8 mouse cellular contexts compared by ENCODE assay signal in the genomic region with DNA sequence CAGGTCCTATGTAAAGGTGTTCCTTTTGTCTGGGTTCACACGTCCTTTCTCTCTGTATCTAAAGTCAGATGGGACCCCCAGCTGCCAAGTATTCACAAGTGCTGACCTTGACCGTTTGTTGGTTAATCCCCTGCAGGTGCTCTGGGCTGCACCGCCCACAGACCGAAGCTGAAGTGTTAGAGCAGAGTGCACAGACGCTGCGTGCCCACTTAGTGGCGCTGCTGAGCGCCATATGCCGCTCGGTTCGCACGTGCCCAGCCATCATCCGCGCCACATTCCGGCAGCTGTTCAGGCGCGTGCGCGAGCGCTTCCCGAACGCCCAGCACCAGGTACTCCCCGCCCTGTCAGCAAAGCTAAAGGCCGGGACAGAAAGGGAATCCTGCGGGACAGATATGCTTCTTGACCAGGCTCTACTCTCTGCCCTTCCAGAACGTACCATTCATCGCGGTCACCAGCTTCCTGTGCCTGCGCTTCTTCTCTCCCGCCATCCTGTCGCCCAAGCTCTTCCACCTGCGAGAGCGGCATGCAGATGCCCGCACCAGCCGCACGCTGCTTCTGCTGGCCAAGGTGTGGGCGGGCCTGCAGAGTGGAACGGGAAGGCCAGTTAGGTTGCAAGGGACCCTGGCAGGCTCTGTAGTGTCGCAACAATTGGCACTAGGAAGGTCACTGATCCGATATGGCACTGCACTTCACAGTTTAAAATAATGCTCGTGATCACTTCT. TPM values are rescaled to one million over a fixed set of nuclear protein-coding genes. Genes with fewer than 3 reads are reported as not detected.
DNase-seq lines count a peak whose midpoint lies in the region; ATAC-seq and TF ChIP-seq lines count a peak whose summit lies in the region.

No protein-coding gene starts in this region.

- peak; percentile 74 to 75 for DNase-seq in B cell, adult 2 months
- peak; percentile 74 to 77 for DNase-seq in heart, postnatal 14 days
- DNase-seq in kidney, postnatal 4 days, result peak; percentile 80 to 87
- DNase-seq in lung, adult 18-20 months, result peak; percentile 72 to 76
- peak; percentile 81 for DNase-seq in testis, postnatal 10 days (ENCODE audit: low spot score)

- ATAC-seq in neutrophil, adult 5-6 weeks (ENCODE audit: extremely low read depth, insufficient number of reproducible peaks, low FRiP score, poor library complexity, severe bottlenecking), result peak; percentile 79

- H3K4me1 ChIP-seq in bone marrow macrophage, adult 2 months (ENCODE audit: control insufficient read depth, insufficient read depth, low read length), result peaks cover 8% of the 10 kb centered on the region; the same call in 1 of the 2 replicates
- H3K4me1 ChIP-seq in embryonic fibroblast, embryonic 13.5 days (ENCODE audit: control insufficient read depth, insufficient read depth, low read length), result no peaks in the 10 kb centered on the region

- H3K4me3 ChIP-seq in bone marrow macrophage, adult 2 months (ENCODE audit: insufficient read depth, low read length), result no peak overlapping the region
- no peak overlapping the region for H3K4me3 ChIP-seq in embryonic fibroblast, embryonic 13.5 days (ENCODE audit: insufficient read depth, low read length)

- TF ChIP-seq POLR2A in bone marrow macrophage, adult 2 months (IDR thresholded peaks at IDR 0.05; ENCODE audit: borderline replicate concordance, low read depth, low read length), result no peak
- no peak for TF ChIP-seq POLR2A in embryonic fibroblast, embryonic 13.5 days (IDR thresholded peaks at IDR 0.05; ENCODE audit: low read depth, low read length)

- peak; percentile 39 for TF ChIP-seq CTCF in bone marrow macrophage, adult 2 months (IDR thresholded peaks at IDR 0.05; ENCODE audit: low read depth, low read length)
- peak; percentile 97 for TF ChIP-seq CTCF in embryonic fibroblast, embryonic 13.5 days (IDR thresholded peaks at IDR 0.05; ENCODE audit: borderline replicate concordance, insufficient read depth, low read length)

- no peak overlapping the region for H3K27ac ChIP-seq in bone marrow macrophage, adult 2 months (ENCODE audit: insufficient read depth, low read depth, low read length)
- no peak overlapping the region for H3K27ac ChIP-seq in embryonic fibroblast, embryonic 13.5 days (ENCODE audit: insufficient read depth, low read length)

- intact Hi-C loops in heart, postnatal 14 days (cut with DNase I), result loop anchor here (2.0 kb wide), 1 partner anchor 85 kb away; no protein-coding TSS in a partner anchor

RNA-seq across cellular contexts. Expression of a gene that starts 14.2 kb away (rescaled TPM):
- polyA plus RNA-seq in bone marrow macrophage, adult 2 months (2012; ENCODE audit: insufficient read depth, insufficient read length, missing spikeins), result 82.8 and 86.7 TPM in 2 replicates
- polyA plus RNA-seq in embryonic fibroblast, embryonic 13.5 days (2011; ENCODE audit: insufficient read length, low read depth, missing spikeins), result 67.7 TPM in 2 replicates
- 10 to 100 TPM; 61.5 to 63.4 TPM for total RNA-seq in heart, postnatal 14 days (2021)
- 47.6 and 55.0 TPM in 2 replicates for total RNA-seq in neutrophil, adult 5-6 weeks (2017)

RNA-seq across cellular contexts. Expression of a gene that starts 18.5 kb away (rescaled TPM):
- polyA plus RNA-seq in bone marrow macrophage, adult 2 months (2012; ENCODE audit: insufficient read depth, insufficient read length, missing spikeins), result 273 and 311 TPM in 2 replicates
- 20.6 and 39.8 TPM in 2 replicates for polyA plus RNA-seq in embryonic fibroblast, embryonic 13.5 days (2011; ENCODE audit: insufficient read length, low read depth, missing spikeins)
- total RNA-seq in heart, postnatal 14 days (2021), result 1 to 10 TPM; 6.6 to 8.3 TPM
- 7.3 and 8.5 TPM in 2 replicates for total RNA-seq in neutrophil, adult 5-6 weeks (2017)

RNA-seq across cellular contexts. Expression of a gene that starts 33.6 kb away (rescaled TPM):
- polyA plus RNA-seq in bone marrow macrophage, adult 2 months (2012; ENCODE audit: insufficient read depth, insufficient read length, missing spikeins), result 30.5 and 36.4 TPM in 2 replicates
- polyA plus RNA-seq in embryonic fibroblast, embryonic 13.5 days (2011; ENCODE audit: insufficient read length, low read depth, missing spikeins), result 22.5 and 24.1 TPM in 2 replicates
- 1 to 10 TPM; 6.5 to 7.0 TPM for total RNA-seq in heart, postnatal 14 days (2021)
- total RNA-seq in neutrophil, adult 5-6 weeks (2017), result 32.9 and 34.4 TPM in 2 replicates

RNA-seq across cellular contexts. Expression of a gene that starts 33.7 kb away (rescaled TPM):
- polyA plus RNA-seq in bone marrow macrophage, adult 2 months (2012; ENCODE audit: insufficient read depth, insufficient read length, missing spikeins), result 9.6 and 10.4 TPM in 2 replicates
- polyA plus RNA-seq in embryonic fibroblast, embryonic 13.5 days (2011; ENCODE audit: insufficient read length, low read depth, missing spikeins), result 8.1 and 8.8 TPM in 2 replicates
- total RNA-seq in heart, postnatal 14 days (2021), result 1 to 10 TPM; 4.6 to 6.0 TPM
- total RNA-seq in neutrophil, adult 5-6 weeks (2017), result 3.7 and 7.9 TPM in 2 replicates

RNA-seq across cellular contexts. Expression of a gene that starts 48.0 kb away (rescaled TPM):
- not detected in 2 replicates for polyA plus RNA-seq in bone marrow macrophage, adult 2 months (2012; ENCODE audit: insufficient read depth, insufficient read length, missing spikeins)
- not detected in 2 replicates for polyA plus RNA-seq in embryonic fibroblast, embryonic 13.5 days (2011; ENCODE audit: insufficient read length, low read depth, missing spikeins)
- total RNA-seq in heart, postnatal 14 days (2021), result not detected
- total RNA-seq in neutrophil, adult 5-6 weeks (2017), result 0.61 and 2.8 TPM in 2 replicates
